Mouse (Mus musculus) stomach, embryonic 16.5 days (tissue): ENCODE results near the gene Nt5dc2. TPM values are rescaled to one million over a fixed set of nuclear protein-coding genes. Genes with fewer than 3 reads are reported as not detected.
A peak's percentile ranks its signal among the peaks of the same experiment; 100 is the strongest.

Experiments used
- ATAC-seq: fragments of 200-750 bp; cut with Nextera tagmentation; 2 replicates; pipeline ENCODE4 v1.8.0; 2017; ENCODE audit warnings: moderate number of reproducible peaks, moderate TSS enrichment; ENCODE audit not compliant: insufficient read depth, low FRiP score
- H3K27ac ChIP-seq: fragments of 300-500 bp; sonication (generic); 2 replicates; pipeline ENCODE4 v1.5.1; 2014; ENCODE audit warnings: low read length
- H3K27me3 ChIP-seq: fragments of 300-500 bp; sonication (generic); 2 replicates; pipeline ENCODE4 v1.6.1; 2014; ENCODE audit warnings: low read length, control low read depth, mixed read lengths; ENCODE audit not compliant: control insufficient read depth, insufficient read depth
- H3K36me3 ChIP-seq: fragments of 300-500 bp; sonication (generic); 2 replicates; pipeline ENCODE4 v1.6.1; 2014; ENCODE audit warnings: low read length; ENCODE audit not compliant: control insufficient read depth, insufficient read depth
- H3K4me1 ChIP-seq: fragments of 300-500 bp; sonication (generic); 2 replicates; pipeline ENCODE4 v1.6.1; 2014; ENCODE audit warnings: low read length, control low read depth, mixed read lengths; ENCODE audit not compliant: control insufficient read depth, insufficient read depth
- H3K4me2 ChIP-seq: fragments of 300-500 bp; sonication (generic); 2 replicates; pipeline ENCODE4 v1.6.1; 2014; ENCODE audit warnings: low read depth, low read length, mixed read lengths
- H3K4me3 ChIP-seq: fragments of 300-500 bp; sonication (generic); replicated peaks from 2 replicates; pipeline ENCODE4 v1.5.1; 2014; ENCODE audit warnings: mild to moderate bottlenecking, low read length
- H3K9ac ChIP-seq: fragments of 300-500 bp; sonication (generic); 2 replicates; pipeline ENCODE4 v1.6.1; 2014; ENCODE audit warnings: low read length
- H3K9me3 ChIP-seq: fragments of 300-500 bp; sonication (generic); replicated peaks from 2 replicates; pipeline ENCODE4 v1.6.1; 2016; ENCODE audit warnings: low read length, control low read depth; ENCODE audit not compliant: control insufficient read depth
- WGBS: fragments of 180-500 bp; shearing (Covaris S2); extraction: QIAGEN DNeasy Blood & Tissue Kit; methylation state at CpG from one replicate; pipeline ENCODE4 v1.1.7; 2014; 5-methylcytosine and 5-hydroxymethylcytosine counted together
- polyA plus RNA-seq: library from polyadenylated mRNA; unstranded; fragments of >200 nt; fragmentation: Nextera tagmentation; extraction: Ambion mirVana; gene quantifications from 2 replicates; pipeline ENCODE4 v1.2.1, GENCODE M21; 2015

Gene Nt5dc2
- polyA plus RNA-seq, 1 experiment from 2014 or later = 232 TPM

DNA sequence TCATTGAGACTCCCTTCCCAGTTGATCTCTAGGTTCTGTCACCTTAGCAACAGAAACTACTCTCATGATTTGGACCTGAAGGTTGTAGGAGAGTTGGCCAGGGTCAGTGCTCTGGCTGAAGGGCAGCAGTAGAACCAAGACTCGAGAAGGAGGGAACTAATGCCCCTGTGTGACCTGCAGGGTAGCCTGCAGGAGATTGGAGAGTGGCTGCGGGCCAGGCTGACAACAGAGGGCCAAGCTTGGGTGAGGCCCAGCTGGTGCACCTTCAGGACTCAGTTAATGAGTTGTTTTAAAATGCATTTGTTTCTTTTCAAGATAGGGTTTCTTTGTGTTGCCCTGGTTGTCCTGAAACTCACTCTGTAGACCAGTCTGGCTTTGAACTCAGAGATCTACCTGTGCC lies 34.2 kb downstream of the Nt5dc2 start:
- 47% methylated on average over 2 of the region's 2 CpGs for WGBS
- no peaks in the 10 kb centered on the region for H3K9me3 ChIP-seq
- no peaks in the 10 kb centered on the region for H3K27me3 ChIP-seq
- H3K4me1 ChIP-seq = 0 out of 2 replicates have a peak, but pooled peaks cover 8% of the 10 kb centered on the region
- H3K4me3 ChIP-seq = no peak overlapping the region
- no peak overlapping the region for H3K4me2 ChIP-seq
- no peak for ATAC-seq
- no peak overlapping the region for H3K27ac ChIP-seq
- H3K9ac ChIP-seq = no peak overlapping the region
- H3K36me3 ChIP-seq = 0 out of 2 replicates have a peak, but pooled peaks cover under 1% of the 10 kb centered on the region

DNA sequence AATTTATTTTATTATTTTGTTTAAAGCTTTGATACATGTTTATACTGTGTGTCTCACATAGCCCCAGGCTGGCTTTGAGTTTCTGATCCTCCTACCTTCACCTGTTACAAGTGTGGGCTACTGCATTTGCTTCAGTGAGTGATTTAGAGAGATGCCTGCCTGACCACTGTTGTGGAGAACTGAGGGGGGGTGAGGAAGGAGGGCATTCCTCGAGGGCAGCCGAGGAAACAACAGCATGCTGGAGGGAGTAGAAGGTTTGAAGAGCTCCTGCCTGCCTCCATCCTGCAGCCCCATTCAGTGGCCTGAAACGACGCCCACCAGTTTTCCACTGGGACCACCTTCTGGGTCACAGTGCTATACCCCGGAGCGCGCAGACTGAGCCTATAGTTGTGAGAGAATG lies 34.6 kb downstream of the Nt5dc2 start:
- Histone ChIP-seq H3K27ac (no peak overlapping the region), H3K27me3 (no peaks in the 10 kb centered on the region), H3K4me1 (0 out of 2 replicates have a peak, but pooled peaks cover 8% of the 10 kb centered on the region), H3K36me3 (peaks cover 4% of the 10 kb centered on the region; the same call in 1 of the 2 replicates), H3K4me2 (no peak overlapping the region), H3K9ac (peak overlapping the region; percentile 31; the same call in 1 of the 2 replicates), H3K4me3 (no peak overlapping the region), H3K9me3 (no peaks in the 10 kb centered on the region)
- no peak for ATAC-seq
- WGBS = 65% methylated on average over 7 of the region's 7 CpGs

DNA sequence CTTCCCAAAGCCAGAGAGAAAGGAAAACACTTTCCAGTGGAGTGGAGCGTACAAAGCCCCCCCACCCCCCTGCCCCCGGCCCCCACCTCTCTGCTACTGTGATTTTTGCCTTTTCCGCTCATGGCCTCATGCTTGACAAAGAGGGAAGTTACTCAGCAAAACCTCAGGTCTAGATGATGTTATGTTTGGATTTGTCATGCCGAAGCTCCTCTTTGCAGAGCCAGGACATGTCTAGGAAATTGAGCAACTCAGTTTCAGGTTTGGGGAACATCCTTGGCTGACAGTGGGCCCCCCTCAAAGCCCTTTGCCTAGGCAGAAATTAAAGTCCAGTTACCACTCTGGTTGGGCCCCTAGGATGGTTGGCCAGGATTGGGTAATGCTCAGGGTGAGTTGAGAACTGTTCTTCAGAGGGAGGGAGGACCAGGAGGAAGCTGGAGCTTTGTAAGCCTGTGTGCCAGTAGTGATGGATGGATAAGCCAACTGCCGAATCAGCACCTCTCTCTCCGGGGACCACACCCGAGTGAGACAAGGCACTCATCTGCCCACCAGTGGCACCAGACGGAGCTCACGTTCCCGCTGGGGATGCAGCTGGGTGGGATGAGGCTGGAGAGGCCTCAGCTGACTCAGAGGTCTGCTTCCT lies 35.3 kb downstream of the Nt5dc2 start:
- H3K27ac ChIP-seq = no peak overlapping the region; the same call in 1 of the 2 replicates
- peak; percentile 56 for ATAC-seq
- 0 out of 2 replicates have a peak, but pooled peaks cover 8% of the 10 kb centered on the region for H3K4me1 ChIP-seq
- no peak overlapping the region for H3K4me3 ChIP-seq
- H3K4me2 ChIP-seq = no peak overlapping the region
- peaks cover 11% of the 10 kb centered on the region for H3K36me3 ChIP-seq
- no peaks in the 10 kb centered on the region for H3K27me3 ChIP-seq
- 0 out of 2 replicates have a peak overlapping the region, but pooled peaks have one; percentile 31 for H3K9ac ChIP-seq
- WGBS = 34% methylated on average over 10 of the region's 10 CpGs
- no peaks in the 10 kb centered on the region for H3K9me3 ChIP-seq

DNA sequence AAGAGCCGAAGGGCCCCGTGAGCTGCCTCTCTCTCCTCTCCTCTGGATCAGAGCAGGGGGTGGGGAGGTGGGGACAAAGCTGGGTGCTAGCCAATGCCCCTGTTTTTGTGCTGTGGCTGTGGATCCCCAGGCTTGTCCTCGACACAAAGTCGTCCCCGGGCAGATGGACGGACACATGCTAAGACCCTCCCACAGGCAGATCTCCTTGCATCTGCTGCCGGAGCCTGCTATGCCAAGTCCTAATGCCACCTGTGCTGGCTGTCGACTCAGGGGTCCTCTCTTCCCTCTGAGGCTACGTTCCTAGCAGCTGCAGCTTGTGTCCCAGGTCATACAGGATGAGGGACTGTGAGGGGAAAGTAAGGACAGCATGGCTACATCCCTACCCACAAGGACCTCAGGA lies 36.0 kb downstream of the Nt5dc2 start:
- peak overlapping the region; percentile 21 for H3K4me3 ChIP-seq
- H3K4me1 ChIP-seq = 0 out of 2 replicates have a peak, but pooled peaks cover 8% of the 10 kb centered on the region
- peaks cover 18% of the 10 kb centered on the region for H3K36me3 ChIP-seq
- H3K9ac ChIP-seq = peak overlapping the region; percentile 1; the same call in 1 of the 2 replicates
- ATAC-seq = no peak
- H3K9me3 ChIP-seq = no peaks in the 10 kb centered on the region
- no peaks in the 10 kb centered on the region for H3K27me3 ChIP-seq
- 56% methylated on average over 9 of the region's 9 CpGs for whole genome bisulfite sequencing
- peak overlapping the region; percentile 4; the same call in 1 of the 2 replicates for H3K27ac ChIP-seq
- H3K4me2 ChIP-seq = peak overlapping the region; percentile 21; the same call in 1 of the 2 replicates

DNA sequence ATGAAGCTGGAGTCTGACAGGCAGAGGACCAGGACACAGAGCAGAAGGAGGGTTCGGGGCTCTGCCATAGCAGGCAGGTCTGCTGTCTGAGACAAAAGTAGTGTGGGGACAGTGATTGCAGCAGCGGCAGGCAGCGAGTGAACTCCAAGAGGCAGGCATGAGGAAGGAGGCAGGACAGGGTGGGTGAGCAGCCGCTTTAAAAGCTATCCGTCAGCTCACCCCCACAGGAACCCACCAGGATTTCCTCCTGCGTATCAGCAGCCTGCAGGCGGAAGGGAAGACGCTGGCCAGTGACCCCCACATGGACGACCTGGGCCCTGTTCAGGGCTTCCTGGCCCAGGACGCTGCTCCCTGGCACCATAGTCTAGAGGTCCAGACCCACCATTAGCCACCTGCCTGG lies 37.6 kb downstream of the Nt5dc2 start, which contains the start of gene Stab1:
Gene Stab1 (minus strand): TSS at position 217 of the 400 bp plus-strand sequence.
- H3K4me3 ChIP-seq = peak within 1 kb of the TSS; percentile 21
- ATAC-seq = no peak
- peak within 1 kb of the TSS; percentile 53; the same call in 1 of the 2 replicates for H3K27ac ChIP-seq
- H3K27me3 ChIP-seq = no peaks in the 10 kb centered on the region
- peak within 1 kb of the TSS; percentile 43 for H3K9ac ChIP-seq
- 0 out of 2 replicates have a peak within 1 kb of the TSS, but pooled peaks have one; percentile 21 for H3K4me2 ChIP-seq
- H3K4me1 ChIP-seq = 0 out of 2 replicates have a peak, but pooled peaks cover 8% of the 10 kb centered on the region
- H3K36me3 ChIP-seq = peaks cover 34% of the 10 kb centered on the region
- WGBS = 30% methylated on average over 10 of the region's 10 CpGs
- no peaks in the 10 kb centered on the region for H3K9me3 ChIP-seq

DNA sequence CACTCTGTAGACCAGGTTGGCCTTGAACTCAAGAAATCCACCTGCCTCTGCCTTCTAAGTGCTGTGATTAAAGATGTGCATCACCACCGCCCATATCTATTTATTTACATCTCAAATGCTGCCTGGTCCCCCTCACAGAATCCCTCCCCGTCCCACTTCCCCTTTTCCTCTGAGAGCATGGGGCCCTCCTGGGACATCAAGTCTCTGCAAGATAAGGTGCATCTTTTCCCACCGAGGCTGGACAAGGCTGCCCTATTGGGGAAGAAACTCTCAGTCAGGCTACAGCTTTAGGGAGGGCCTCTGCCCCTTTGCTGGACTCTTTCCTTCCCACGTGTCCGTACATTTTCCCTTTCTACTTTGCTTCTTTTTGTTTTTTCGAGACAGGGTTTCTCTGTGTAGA lies 38.7 kb downstream of the Nt5dc2 start:
- Histone ChIP-seq H3K4me2 (no peak overlapping the region), H3K36me3 (peaks cover 36% of the 10 kb centered on the region), H3K27ac (no peak overlapping the region), H3K27me3 (no peaks in the 10 kb centered on the region), H3K9ac (no peak overlapping the region), H3K4me1 (0 out of 2 replicates have a peak, but pooled peaks cover 8% of the 10 kb centered on the region), H3K9me3 (no peaks in the 10 kb centered on the region), H3K4me3 (no peak overlapping the region)
- 68% methylated on average over 6 of the region's 6 CpGs for WGBS
- no peak for ATAC-seq

DNA sequence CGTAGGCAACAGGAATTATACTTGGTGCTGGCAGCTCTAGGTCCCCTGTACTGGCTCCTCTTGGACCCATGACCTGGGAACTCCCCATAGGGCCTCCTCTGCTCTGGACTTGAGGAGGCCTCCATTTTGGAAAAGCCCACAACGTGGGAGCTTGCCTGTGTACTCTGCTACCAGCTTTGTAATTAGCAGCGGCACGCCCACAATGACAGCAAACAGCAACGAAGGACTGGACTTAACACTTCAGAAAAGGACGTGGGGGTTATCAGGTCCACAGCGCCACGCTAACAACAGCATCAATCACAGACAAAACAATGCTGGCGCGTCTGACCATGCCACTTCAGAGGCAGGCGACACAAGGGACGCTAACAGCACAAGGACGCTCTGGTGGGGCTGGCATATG lies 40.1 kb downstream of the Nt5dc2 start:
- no peak overlapping the region for H3K4me3 ChIP-seq
- WGBS = 75% methylated on average over 13 of the region's 13 CpGs
- no peaks in the 10 kb centered on the region for H3K9me3 ChIP-seq
- H3K4me2 ChIP-seq = no peak overlapping the region
- no peak overlapping the region for H3K27ac ChIP-seq
- no peak for ATAC-seq
- peaks cover 40% of the 10 kb centered on the region for H3K36me3 ChIP-seq
- H3K9ac ChIP-seq = no peak overlapping the region
- H3K4me1 ChIP-seq = no peaks in the 10 kb centered on the region
- H3K27me3 ChIP-seq = no peaks in the 10 kb centered on the region

DNA sequence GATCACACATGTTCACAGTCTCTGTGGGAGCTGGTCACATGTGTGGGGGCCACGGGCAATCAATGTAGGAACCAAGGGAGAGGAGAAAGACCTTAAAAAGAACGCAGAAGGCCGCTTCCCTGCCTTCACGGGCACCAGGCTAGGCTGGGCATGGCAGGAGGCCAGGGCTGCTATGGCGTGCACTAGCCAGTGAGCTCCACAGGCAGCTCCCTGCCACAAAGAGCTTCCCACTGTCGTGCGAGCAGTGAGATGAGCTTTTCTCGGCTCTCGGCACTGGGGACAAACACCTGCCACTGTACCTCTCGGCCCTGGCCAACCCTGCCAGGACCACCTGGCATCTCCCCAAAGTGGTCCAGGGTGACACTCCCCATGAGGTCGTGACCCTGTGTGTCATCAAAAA lies 40.5 kb downstream of the Nt5dc2 start:
- 89% methylated on average over 11 of the region's 11 CpGs for WGBS
- H3K27me3 ChIP-seq = no peaks in the 10 kb centered on the region
- ATAC-seq = no peak

DNA sequence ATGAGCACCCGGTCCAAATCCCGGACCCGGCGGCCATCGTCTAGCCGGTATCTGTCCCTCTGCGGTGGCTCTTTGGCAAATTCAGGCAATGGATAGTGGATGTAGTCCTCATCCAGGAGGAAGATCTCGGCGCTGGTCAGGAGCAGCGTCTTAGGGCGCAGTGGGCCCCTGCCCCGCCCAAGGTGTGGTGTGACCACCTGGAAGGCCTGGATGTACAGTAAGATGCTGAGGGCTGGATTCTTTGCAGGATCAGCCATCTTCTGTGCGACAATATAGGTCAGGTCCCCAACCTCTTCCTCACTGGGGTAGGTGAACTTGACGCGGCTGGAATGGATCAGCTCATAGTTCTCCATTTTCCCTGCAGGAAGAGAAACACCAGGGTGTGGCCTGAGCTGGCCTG lies 41.0 kb downstream of the Nt5dc2 start:
- H3K4me3 ChIP-seq = no peak overlapping the region
- no peak overlapping the region for H3K4me2 ChIP-seq
- H3K4me1 ChIP-seq = no peaks in the 10 kb centered on the region
- peaks cover 48% of the 10 kb centered on the region for H3K36me3 ChIP-seq
- no peak overlapping the region for H3K27ac ChIP-seq
- no peaks in the 10 kb centered on the region for H3K27me3 ChIP-seq
- no peaks in the 10 kb centered on the region for H3K9me3 ChIP-seq
- ATAC-seq = no peak
- H3K9ac ChIP-seq = no peak overlapping the region
- WGBS = 95% methylated on average over 15 of the region's 15 CpGs

More for the DNA sequence above, 40.5 kb downstream of the Nt5dc2 start:
- H3K4me1 ChIP-seq = no peaks in the 10 kb centered on the region
- no peaks in the 10 kb centered on the region for H3K9me3 ChIP-seq
- H3K4me2 ChIP-seq = no peak overlapping the region
- no peak overlapping the region for H3K4me3 ChIP-seq
- H3K9ac ChIP-seq = no peak overlapping the region
- no peak overlapping the region for H3K27ac ChIP-seq
- H3K36me3 ChIP-seq = peaks cover 43% of the 10 kb centered on the region
